Mouse (Mus musculus): ENCODE data around the gene Acss1. TPM values are rescaled to one million over a fixed set of nuclear protein-coding genes. Genes with fewer than 3 reads are reported as not detected.

The Acss1 gene
- 33.4 and 42.7 TPM in 2 replicates for polyA plus RNA-seq (2012; rRNA removed)

DNA sequence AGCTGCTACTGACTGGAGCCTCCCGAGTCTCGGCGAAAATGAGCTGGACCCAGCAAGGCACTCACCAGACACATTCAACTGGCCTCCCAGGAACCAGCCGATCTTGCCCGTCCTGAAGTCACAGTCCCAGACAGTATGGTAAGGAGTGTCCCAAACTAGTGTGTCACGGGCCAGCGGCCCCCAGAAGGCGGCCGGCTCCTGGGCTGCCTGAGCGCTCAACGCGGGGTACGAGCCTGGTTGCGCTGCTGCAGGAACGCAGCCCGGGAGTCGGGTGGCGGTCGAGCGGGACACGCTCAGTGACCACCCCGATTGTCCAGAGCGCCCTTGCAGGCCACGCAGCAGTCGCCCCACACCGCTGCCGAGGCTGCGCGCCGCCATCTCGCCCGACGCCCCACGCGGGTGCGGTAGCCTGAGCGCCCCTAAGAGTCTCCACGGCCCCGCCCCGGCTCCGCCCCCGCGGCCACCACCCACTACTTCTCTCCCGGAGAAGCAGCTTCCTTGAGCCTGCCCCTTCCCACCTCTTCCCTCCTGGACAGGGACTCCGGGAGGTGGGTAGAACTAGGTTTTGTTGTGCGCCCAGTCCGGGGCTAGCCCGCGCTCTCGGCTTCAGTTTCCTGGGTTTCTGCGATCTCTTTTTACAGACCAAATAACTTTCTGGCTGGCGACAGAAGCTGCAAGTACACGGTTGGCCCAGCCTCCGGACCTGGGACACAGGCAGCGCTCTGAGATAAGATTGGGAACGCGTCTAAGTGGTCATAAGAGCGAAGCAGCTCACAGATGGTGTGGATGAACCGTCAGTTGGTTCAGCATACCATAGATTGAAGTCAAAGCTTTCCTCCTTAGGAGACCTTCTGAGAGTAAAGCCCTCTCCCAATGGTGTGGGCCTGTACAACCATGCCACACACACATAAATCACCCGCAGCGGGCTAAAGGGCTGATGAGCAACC, at the start of gene Acss1:
TSS of gene Acss1 (minus strand) at position 681 of the 947 bp plus-strand sequence.
- no peak for DNase-seq (ENCODE audit: low read depth)

DNA sequence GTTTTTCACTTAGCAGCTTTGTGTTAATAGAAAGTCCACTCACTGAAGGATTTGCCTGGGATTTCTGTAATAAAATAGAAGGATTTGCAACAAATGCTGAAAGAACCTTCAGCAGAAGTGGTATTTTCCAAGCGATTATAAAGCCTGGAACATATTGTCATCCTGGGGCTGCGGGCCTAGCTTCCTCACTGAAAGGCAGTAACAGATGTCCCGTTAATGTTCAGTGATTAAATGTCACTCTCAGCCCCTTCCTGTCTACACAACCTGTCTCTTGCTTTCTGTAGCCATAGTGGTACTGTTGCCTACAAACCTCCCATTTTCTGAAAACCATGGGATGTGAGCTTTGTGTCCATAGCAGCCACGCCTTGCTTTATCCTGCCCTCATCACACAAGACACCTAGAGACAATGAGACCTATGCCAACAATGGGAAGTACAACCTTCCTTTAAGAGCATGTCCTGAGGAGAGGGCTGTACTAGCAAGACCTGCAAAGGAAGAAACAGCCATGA, 43.9 kb upstream of the Acss1 start:
- no peak for DNase-seq (ENCODE audit: low read depth)

DNA sequence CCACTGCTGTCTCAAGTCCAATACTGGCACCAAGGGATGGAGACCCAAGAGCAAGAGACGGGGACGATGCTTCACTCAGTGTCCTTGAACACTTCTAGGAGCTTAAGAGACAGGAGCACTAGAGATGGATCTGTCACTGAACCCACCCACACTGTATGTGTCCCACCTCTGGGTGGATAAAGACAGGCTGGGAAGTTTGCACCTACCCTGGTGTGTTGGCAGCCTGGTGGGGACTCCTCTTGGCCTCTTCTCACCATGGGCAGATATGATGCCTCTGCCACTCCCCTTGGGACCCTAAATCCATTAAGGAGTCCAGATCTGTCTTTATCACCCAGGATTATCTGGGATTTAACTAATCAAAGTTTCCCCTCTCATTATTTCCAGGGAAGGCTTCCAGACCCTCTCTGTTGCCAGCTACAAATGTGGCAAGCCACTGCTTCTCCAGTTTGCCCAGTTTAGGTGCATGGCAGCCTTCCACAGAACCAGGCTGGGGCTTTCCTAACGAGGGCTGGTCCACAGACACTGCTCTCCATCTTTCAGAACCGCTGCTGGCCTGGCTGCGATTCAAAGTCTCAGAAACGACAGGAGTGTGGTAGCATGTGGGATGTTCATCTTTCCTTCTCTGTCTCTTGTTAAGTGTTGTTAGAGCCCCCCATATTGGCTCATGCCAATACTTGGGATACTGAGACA, 23.3 kb upstream of the Acss1 start:
- DNase-seq (ENCODE audit: low read depth) = no peak

DNA sequence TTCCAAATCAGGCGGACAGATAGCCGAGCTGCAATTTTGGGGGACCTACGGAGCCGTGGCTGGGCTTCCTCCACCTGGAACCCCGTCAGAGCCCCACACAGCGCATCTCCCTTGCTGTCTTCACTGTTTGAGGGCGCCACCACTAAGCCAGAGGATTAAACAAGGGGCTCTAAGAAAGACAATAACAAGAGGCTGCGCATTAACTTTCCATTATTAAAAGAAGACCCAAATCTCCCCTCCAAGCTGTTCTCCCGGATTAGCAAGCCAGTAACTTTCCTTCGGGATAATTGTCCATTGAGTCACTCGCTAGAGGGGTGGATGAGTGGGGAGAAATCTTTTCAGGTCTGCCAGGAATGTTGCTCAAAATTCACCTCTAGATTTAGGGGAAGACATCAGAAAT, 21.9 kb upstream of the Acss1 start:
- DNase-seq (ENCODE audit: low read depth) = no peak

DNA sequence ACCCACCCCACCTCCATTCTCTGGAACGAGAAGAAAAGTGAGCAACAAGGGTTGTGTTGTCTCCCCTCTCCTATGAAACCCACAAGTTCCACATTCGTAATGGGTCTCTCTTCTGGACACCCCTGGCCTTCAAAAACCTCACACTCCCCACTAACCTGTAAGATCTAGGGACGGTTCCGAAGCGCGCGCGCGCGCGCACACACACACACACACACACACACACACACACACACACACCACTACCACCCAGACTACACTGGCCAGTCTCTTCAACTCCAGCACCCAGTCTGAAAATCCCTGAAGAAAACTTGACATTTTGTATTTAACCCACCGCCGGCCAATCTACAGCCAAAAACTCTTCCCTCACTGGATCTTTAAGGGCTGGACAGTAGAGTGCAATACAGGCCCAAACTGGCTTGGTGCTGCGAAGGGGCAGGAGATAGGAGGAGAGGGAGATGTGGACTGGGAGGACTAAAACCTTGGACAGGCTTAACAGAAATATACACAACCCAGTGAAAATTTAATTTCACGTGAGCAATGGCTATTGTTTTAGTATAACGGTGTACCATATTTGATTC, 21.0 kb upstream of the Acss1 start, which contains the start of gene Vsx1:
TSS of gene Vsx1 (minus strand) at position 138 of the 578 bp plus-strand sequence.
- no peak for DNase-seq (ENCODE audit: low read depth)

DNA sequence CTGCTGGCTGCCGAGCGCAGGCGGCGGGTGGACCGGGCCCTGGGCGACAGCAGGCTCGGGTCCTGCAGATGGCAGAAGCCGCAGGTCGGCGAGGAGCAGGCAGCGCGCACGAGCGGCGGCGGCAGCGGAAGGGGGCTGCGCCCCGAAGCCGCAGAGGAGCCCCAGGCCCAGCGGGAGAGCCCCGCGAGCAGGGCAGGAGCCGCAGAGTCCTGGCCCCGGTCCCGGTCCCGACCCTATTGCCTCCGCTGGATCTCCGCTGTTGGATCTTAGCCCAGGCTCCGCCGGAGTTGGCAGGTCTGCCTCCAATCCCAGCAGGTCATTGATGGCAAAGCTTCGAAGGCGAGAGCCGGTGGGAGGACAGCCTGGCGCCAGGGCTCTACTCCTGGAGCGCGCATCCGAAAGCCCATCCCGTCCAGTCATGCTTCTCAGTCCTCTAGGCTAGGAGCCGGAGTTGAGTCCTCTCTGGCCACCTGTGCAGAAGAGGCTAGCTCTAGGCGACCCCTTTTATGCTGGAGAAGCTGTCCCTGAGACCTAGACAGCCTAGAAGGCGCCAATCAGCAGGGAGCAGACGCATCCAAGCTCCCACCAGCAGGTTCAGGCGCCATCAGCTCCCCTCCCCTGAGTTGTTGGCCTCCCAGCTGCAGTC, 20.4 kb upstream of the Acss1 start:
- DNase-seq (ENCODE audit: low read depth) = no peak

DNA sequence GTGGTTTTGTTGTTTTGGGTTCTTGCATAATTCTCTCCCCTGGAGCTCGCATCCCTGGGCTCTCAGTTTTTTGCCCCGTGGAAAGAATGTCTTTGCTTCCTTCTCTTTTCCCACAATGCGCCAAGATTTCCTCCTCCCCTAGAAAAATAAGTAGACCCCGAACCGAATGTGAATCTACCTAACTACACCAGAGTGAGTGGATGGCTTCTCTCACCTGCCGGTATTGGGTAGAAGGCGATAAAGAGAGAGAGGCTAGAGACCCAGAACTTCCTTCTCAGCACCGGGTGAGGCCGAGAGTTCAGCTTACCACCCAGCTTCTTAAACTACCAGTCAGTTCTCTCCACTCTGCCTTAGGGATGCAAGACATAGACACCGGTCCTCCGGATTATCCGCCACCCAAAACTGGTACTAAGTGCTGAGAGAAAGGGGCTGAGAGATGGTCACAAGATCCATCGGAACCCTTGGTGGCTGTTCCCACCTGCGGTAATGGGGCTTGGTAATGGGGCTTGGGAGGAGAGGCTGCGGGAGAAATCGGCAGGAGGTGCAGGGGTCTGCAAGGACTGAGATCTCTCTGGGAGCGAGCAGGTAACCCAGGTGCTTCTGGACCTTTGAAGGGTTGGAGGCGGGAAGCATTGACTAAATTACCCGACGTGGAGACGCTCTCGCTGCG, 19.7 kb upstream of the Acss1 start:
- no peak for DNase-seq (ENCODE audit: low read depth)

DNA sequence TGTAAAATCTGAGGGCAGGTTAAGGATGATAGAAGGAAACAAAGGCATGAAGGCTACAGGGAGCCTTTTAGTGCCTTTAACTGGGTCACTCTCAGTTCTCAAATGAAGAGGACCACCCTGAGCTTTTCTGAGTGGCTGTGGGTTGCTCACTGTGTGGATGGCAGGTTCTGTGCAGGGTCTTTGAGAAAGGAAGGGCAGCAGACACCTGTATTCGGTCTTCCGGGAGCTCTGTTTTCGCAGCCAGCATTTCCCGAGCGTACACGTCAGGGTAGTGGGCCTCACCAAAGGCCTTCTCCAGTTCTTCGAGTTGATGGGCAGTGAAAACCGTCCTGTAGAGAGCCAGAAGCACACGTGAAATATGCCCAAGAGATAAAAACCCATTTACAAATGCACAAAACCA, 17.1 kb upstream of the Acss1 start:
- DNase-seq (ENCODE audit: low read depth) = no peak

DNA sequence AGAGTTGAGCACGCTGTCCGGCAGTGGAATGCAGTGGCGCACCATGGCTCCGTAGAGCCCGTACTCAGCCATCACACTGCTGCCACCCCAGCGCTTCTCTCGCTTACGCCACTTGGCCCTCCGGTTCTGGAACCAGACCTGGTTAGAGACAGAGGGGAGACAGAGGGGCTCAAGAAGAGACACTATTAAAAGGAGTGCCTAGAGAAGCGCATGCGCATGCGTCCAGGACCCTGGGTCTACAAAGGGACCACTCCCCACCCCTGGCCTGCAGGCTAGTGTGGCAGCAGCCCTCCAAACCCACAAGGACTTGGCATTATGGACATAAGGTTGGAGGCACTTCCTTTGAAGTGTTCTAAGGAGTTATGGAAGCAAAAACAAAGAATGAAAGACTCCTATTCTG, 16.2 kb upstream of the Acss1 start:
- no peak for DNase-seq (ENCODE audit: low read depth)

DNA sequence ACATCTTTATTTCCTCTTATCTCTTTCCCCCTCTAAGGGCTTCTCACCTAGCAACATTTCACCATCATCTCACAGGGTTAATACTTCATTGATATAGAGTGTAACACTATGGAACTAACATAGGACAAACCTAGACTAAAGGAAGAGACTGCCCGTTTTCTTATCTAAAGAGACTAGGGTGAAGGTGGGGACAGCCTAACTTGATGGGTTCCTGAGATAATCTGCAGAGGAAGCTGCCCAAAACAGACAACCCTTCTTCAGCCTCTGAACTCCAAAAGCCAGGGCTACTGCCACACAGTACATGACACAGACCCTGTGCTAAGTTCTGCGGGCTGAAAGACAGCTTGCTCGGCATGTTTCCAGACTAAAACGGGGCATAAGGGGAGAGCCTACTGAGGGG, 13.3 kb upstream of the Acss1 start:
- no peak for DNase-seq (ENCODE audit: low read depth)

DNA sequence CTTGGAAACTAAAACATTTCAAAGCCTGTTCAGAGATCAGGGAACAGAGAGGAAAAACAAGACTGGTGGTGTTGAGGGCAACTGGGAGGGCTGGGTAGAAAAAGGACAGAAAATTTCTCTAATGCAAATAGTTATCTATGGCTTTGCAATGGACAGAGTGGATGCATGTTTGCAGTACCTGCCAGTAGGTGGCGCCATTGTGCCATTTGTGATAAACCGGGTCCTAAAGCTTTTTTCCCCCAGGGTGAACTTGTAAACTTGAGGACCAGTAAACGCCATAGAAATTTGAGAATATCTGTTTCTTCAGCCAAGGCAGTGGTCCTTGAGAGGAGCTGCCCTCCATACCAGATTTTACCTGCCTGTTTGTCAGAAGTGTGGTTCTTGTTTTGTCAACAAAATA, 10.1 kb upstream of the Acss1 start:
- no peak for DNase-seq (ENCODE audit: low read depth)

DNA sequence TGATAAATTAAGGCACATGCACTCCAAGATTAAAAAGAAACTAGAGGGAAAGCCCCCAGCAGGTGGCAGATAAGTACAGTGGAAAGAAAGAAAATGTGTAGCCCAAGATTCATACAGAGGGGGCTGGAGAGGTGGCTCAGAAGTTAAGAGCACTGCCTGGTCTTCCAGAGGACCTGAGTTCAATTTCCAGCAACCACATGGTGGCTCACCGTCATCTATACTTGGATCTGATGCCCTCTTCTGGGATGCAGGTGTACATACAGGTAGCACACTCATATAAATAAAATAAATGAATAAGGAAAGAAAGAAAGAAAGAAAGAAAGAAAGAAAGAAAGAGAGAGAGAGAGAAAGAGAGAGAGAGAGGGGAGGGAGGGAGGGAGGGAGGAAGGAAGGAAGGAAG, 7.2 kb upstream of the Acss1 start:
- DNase-seq (ENCODE audit: low read depth) = no peak

DNA sequence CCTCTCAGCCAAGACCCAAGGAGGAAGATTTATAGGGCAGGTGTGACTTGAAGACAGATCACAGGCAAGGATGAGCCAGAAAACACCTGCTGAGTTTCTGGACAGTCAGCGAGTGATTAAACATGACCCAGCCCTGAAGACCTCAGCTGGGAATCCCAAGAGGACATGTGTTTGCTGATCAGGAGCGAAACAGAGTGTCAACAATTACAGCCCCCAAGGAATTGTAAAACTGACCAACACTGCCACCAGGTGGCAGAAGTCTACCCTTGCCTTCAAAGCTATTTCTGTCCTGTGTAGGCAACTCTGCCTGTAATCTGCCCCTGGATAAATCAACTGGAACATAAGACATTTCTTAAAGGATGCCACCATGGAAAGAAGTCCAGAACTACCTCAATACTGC, 6.6 kb upstream of the Acss1 start:
- no peak for DNase-seq (ENCODE audit: low read depth)

DNA sequence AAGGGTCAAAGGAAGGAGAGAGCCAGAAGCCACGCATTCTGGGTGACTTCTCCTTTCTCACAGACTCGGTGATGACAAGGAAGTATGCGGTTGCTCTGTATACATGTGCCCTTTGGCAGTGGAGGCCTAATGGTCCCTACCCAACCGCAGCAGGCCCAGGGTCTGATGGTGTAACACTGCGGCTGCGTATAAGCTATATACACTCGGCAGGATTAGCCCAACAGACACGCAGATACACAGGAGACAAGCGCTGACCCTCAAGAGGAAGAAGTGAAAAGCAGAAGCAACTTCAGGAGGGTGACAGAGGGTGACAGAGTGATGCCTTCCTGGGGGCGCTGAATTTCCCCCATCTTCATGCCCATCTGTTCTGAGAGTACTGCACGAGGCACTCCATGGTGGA, 5.6 kb upstream of the Acss1 start:
- DNase-seq (ENCODE audit: low read depth) = no peak

DNA sequence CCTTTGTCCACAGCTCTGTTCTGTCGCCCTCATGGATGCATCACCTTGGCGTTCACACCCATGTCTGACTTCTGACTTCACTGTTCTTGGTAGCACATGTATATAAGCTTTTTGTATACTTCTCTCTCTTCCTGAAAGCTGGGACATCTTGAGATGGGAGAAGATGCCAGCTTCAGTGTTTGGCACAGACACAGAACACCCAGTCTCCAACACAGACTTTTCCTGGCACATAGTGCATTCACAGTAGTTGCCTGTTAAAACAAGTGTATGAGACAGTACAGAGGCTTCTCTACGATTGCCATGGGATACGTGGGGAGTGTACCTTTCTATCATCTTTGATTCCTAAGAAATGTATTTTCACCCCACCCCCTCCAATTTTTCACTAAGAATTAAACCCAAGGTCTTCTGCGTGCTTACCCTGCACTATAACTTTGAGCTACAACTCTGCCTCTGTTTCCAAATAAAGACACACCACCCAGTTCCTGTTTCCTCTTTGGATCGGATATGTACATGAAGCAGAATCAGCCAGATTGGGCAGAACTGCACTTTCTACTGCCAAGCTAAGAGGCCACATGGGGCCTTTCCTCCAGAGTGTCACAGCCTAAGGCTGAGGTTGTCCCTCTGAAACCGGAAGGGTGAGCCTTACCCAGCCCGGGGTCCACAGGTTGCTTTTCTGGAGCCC, 3.5 kb upstream of the Acss1 start:
- DNase-seq (ENCODE audit: low read depth) = no peak

DNA sequence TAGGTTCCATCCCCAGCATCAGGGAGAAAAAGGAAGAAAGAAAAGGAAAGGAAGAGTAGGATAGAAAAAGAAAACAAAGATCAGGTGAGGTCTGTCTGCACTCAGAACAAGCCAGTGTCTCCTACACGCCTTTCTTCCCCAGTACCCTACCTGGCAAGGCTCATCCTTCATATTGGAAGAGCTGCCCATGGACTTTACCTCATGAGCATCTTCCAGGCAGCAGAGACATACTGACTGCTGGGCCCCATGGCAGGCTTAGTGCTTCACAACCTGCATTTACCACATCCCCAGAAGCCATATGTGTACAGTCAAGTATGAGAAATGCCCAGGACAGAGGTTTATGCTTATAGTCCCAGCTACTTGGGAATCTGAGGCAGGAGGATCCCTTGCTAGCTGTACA, 2.6 kb upstream of the Acss1 start:
- no peak for DNase-seq (ENCODE audit: low read depth)

DNA sequence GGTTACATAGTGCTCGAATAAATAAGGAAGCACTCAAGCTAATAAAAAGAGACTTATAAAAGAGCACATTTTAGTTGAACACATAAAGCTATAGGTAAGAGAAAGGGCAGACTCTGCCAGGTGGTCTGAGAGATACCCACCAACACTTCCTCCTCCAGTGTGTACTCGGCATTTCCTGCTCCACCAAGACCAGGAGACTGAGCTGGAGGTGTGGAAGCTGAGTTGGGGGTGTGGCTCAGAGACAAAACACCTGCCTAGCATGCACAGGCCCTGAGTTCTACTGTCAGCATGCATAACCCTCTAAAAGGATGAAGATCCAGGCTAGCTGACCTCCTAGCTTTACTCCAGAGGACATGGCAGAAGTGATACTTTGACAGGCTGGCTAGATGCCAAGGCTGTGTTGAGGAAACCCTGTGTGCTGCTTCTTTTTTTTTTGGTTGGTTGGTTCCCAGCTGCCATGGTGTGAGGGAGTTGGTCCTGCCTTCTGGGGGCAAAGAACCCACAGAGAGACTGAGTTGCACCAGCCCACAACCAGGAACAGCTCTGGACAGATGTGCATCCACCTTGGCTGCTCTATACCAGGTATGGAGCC, 1.2 kb upstream of the Acss1 start:
- DNase-seq (ENCODE audit: low read depth) = no peak

DNA sequence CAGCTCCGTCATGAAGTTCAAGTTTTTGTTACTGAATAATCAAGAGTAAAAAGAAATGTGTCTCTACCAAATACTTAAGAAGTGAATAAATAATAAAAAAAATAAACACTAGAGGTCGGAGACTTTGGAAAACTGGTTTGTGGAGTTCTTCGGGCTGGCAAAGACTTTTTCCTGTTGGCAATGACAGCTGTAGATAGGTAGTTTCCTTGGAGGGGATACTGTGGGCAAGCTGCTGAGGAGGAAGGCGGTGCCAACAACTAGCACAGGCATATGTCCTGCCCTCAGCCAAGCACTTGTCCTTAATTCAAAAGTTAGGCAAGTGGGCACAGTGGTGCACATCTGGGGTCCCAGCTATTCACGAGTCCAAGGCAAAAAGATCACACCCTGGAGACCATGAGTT, 656 bp upstream of the Acss1 start:
- no peak for DNase-seq (ENCODE audit: low read depth)

DNA sequence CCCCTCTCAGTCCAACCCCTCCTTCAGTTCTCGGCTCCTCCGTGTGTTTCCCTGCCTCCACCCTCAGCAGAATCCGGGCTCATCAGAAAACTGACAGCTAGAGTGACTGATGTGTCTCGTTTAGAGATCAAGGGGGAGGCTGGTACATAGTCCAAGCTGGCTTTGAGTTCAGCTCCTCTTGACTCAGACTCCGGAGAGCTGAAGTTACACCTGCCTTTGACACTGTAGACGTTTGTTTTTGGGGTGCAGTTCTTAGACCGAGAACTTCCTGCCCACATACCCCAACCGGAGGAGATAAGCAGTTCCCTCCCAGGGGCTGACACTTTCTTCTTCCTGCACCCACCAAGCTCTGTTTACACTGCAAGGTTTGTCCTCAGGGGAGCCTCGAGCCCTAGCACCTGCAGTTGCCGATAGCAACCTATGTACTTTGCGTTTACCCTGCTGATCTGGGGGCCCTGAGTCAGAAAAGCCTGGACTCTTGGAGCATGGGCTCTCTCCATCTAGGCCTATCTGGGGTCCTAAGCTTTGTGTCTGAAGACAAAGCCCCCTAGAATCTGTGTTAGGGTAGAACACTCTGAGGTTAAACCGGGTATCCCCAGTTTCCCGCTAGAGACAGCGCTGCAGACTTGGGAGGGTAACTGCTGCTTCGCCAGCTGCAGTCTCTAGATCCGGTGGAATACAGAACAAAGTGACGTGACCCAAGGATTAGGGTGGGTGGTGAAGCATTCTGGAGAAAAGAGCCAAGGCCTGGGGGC, 1.1 kb downstream of the Acss1 start:
- DNase-seq (ENCODE audit: low read depth) = no peak

DNA sequence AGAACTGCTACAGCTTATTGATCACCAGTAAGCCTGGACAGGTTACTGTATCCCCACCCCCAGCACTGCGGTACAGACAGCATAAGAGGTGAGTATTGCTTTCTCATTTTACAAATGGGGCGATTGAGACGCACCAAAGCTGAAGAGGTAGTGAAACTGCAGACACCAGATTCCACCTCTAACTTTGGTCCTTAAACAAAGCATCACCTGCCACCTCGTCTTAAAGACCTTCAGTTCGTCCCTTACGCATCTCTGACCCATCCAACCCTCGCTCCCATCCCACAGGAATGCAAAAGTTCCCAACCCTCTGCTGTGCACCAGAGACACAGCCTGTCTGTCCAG, 1.6 kb downstream of the Acss1 start:
- DNase-seq (ENCODE audit: low read depth) = no peak

Measured in gonadal fat pad, adult 2 months (tissue).